Mouse (Mus musculus): ENCODE results near the gene Safb. TPM values are rescaled to one million over a fixed set of nuclear protein-coding genes. Genes with fewer than 3 reads are reported as not detected.

The Safb gene
- polyA plus RNA-seq, 1 experiment from 2014 or later, result 88.5 TPM

DNA sequence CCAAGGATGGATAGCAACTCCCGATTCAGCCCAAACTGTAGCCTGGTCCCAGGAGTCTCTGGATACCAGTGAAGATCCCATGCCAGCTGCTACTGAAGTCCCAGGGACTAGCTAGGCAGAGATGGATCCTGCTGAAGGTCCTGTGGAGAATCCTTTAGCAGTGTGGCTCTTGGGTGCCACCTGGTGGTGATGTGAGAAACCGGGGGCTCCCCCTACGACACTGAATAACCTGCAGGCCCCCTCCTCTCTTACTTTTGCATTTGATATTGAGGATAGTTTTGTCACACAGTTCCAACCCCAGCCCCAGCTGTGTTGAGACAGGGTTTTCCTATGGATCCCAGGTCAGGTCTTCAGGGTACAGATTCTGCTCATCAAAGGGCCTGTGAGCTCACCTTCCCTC, 26.2 kb upstream of the Safb start:
- no peaks in the 10 kb centered on the region for H3K4me1 ChIP-seq (ENCODE audit: control insufficient read depth, insufficient read depth, low read length)
- H3K36me3 ChIP-seq (ENCODE audit: control insufficient read depth, insufficient read depth, low read length), result peaks cover 22% of the 10 kb centered on the region
- no peak overlapping the region for H3K4me3 ChIP-seq (replicated peaks; ENCODE audit: low read length)
- H3K27me3 ChIP-seq (ENCODE audit: control insufficient read depth, insufficient read depth, low read length), result no peaks in the 10 kb centered on the region
- no peak overlapping the region for H3K9ac ChIP-seq (ENCODE audit: low read length)
- H3K9me3 ChIP-seq (replicated peaks; ENCODE audit: control insufficient read depth, low read length), result no peaks in the 10 kb centered on the region
- WGBS, result 18% methylated on average over 3 of the region's 3 CpGs
- H3K27ac ChIP-seq (ENCODE audit: low read length), result no peak overlapping the region
- no peak overlapping the region for H3K4me2 ChIP-seq (ENCODE audit: low read depth, low read length)
- peak; percentile 6; the same call in 1 of the 2 replicates for ATAC-seq (ENCODE audit: insufficient read depth, low FRiP score)

DNA sequence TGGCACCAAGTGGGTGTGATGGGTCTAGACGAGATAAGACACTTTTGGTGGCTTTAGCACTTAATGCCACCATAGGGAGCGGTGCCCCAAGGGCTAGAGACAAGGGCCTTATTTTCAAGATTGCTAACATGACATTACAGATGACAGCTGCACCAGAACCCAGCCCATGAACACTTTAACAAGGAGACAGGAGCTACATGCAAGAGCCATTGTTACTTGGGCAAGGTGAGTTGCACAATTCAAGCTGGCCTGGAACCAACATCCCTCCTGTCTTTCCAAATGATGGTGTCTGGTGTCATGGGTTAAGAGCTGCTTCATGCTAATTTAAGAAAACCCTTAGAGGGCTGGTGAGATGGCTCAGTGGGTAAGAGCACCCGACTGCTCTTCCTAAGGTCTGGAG, 25.2 kb upstream of the Safb start:
- no peak overlapping the region for H3K27ac ChIP-seq (ENCODE audit: low read length)
- no peak for ATAC-seq (ENCODE audit: insufficient read depth, low FRiP score)
- WGBS, result 76% methylated on average over 3 of the region's 3 CpGs

DNA sequence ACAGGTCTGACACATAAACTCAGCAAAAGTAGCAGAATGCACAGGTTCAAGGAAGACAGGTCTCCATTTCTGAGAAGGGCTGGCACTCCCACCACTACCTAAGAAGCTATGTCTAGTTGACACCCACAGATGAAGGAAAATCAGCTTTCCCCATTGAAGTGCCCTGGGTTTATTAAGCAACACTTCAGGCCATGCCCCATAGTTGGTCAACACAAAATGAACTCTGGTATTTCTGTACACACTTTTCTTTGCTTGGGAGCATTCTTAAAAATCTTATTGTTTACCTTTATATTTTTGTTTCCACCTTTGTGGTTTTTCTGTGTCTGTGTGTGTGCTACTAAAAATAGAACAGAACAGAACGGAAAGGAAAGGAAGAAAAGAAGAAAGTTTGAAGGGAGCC, 24.5 kb upstream of the Safb start:
- Histone ChIP-seq H3K27ac (ENCODE audit: low read length) (no peak overlapping the region), H3K9ac (ENCODE audit: low read length) (no peak overlapping the region), H3K9me3 (replicated peaks; ENCODE audit: control insufficient read depth, low read length) (no peaks in the 10 kb centered on the region), H3K36me3 (ENCODE audit: control insufficient read depth, insufficient read depth, low read length) (peaks cover 33% of the 10 kb centered on the region), H3K27me3 (ENCODE audit: control insufficient read depth, insufficient read depth, low read length) (no peaks in the 10 kb centered on the region), H3K4me1 (ENCODE audit: control insufficient read depth, insufficient read depth, low read length) (no peaks in the 10 kb centered on the region), H3K4me3 (replicated peaks; ENCODE audit: low read length) (no peak overlapping the region), H3K4me2 (ENCODE audit: low read depth, low read length) (no peak overlapping the region)
- 58% methylated on average over 1 of the region's 1 CpGs for WGBS
- no peak for ATAC-seq (ENCODE audit: insufficient read depth, low FRiP score)

More for the DNA sequence above, 25.2 kb upstream of the Safb start:
- Histone ChIP-seq H3K9ac (ENCODE audit: low read length) (no peak overlapping the region), H3K9me3 (replicated peaks; ENCODE audit: control insufficient read depth, low read length) (no peaks in the 10 kb centered on the region), H3K36me3 (ENCODE audit: control insufficient read depth, insufficient read depth, low read length) (peaks cover 28% of the 10 kb centered on the region), H3K4me2 (ENCODE audit: low read depth, low read length) (no peak overlapping the region), H3K27me3 (ENCODE audit: control insufficient read depth, insufficient read depth, low read length) (no peaks in the 10 kb centered on the region), H3K4me1 (ENCODE audit: control insufficient read depth, insufficient read depth, low read length) (no peaks in the 10 kb centered on the region), H3K4me3 (replicated peaks; ENCODE audit: low read length) (no peak overlapping the region)

DNA sequence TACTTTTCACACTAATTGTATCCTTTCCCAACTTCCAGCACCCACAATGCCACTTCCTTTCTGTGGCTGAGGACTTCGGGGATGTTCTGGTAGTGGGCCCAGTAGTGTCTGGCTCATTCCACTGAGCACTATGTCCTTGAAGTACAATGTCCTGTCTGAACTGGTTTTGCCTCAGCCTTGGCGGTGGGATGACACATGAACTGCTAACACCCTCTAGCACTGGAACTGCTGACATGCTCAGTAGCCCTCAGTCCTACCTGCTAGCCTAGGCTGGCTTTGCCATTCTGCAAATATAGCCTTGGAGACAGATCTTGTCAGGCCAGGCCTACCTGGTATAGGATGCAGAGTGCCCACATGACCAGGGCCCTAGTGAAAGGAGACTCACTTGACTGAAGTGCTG, 22.8 kb upstream of the Safb start:
- H3K9ac ChIP-seq (ENCODE audit: low read length), result no peak overlapping the region
- no peaks in the 10 kb centered on the region for H3K9me3 ChIP-seq (replicated peaks; ENCODE audit: control insufficient read depth, low read length)
- no peak overlapping the region for H3K4me2 ChIP-seq (ENCODE audit: low read depth, low read length)
- H3K4me3 ChIP-seq (replicated peaks; ENCODE audit: low read length), result no peak overlapping the region
- ATAC-seq (ENCODE audit: insufficient read depth, low FRiP score), result no peak
- H3K27ac ChIP-seq (ENCODE audit: low read length), result no peak overlapping the region
- no peaks in the 10 kb centered on the region for H3K4me1 ChIP-seq (ENCODE audit: control insufficient read depth, insufficient read depth, low read length)
- H3K27me3 ChIP-seq (ENCODE audit: control insufficient read depth, insufficient read depth, low read length), result no peaks in the 10 kb centered on the region
- WGBS, result 93% methylated on average over 2 of the region's 2 CpGs
- peaks cover 40% of the 10 kb centered on the region for H3K36me3 ChIP-seq (ENCODE audit: control insufficient read depth, insufficient read depth, low read length)

DNA sequence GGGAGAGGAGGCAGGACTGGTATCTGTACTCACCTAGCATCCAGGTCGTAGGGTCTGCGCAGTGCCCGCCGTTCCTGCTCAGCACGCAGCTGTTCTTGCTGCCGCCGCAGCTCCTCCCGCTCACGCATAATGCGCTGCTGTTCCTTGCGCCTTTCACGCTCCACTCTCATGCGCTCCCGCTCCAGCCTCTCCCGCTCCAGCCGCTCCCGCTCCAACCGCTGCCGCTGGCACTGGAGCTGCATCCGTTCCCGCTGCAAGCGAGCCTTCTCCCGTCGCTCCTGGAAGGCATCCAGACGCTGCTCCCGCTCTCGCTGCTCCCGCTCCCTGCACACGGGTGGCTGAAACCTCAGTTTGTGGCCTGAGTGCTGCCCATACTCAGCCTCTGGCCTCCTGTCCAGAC, 18.3 kb upstream of the Safb start:
- Histone ChIP-seq H3K9ac (ENCODE audit: low read length) (no peak overlapping the region), H3K27ac (ENCODE audit: low read length) (no peak overlapping the region), H3K27me3 (ENCODE audit: control insufficient read depth, insufficient read depth, low read length) (no peaks in the 10 kb centered on the region), H3K9me3 (replicated peaks; ENCODE audit: control insufficient read depth, low read length) (no peaks in the 10 kb centered on the region), H3K36me3 (ENCODE audit: control insufficient read depth, insufficient read depth, low read length) (peaks cover 60% of the 10 kb centered on the region), H3K4me1 (ENCODE audit: control insufficient read depth, insufficient read depth, low read length) (no peaks in the 10 kb centered on the region), H3K4me3 (replicated peaks; ENCODE audit: low read length) (no peak overlapping the region), H3K4me2 (ENCODE audit: low read depth, low read length) (no peak overlapping the region)
- ATAC-seq (ENCODE audit: insufficient read depth, low FRiP score), result no peak
- 90% methylated on average over 29 of the region's 29 CpGs for WGBS

DNA sequence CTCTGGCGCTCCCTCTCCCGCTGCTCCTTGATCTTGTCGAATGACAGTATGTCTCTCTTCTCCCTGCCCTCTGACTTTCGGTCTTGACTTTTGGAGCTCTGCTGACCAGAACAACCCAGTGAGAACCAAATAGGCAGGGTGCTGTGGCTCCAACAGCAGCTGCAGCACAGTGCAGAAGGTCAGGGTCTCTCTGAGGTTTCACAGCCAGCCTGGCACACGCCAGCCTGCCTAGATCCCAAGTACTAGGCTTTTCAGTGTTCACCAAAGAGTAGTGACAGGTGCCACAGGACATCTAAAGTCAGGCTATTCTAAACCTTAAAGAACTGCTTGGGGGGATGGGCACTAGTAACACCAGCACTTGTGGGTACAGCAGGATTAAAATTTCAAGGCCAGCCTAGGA, 17.7 kb upstream of the Safb start:
- Histone ChIP-seq H3K4me3 (replicated peaks; ENCODE audit: low read length) (no peak overlapping the region), H3K36me3 (ENCODE audit: control insufficient read depth, insufficient read depth, low read length) (peaks cover 57% of the 10 kb centered on the region), H3K9ac (ENCODE audit: low read length) (no peak overlapping the region), H3K4me1 (ENCODE audit: control insufficient read depth, insufficient read depth, low read length) (no peaks in the 10 kb centered on the region), H3K4me2 (ENCODE audit: low read depth, low read length) (no peak overlapping the region), H3K27me3 (ENCODE audit: control insufficient read depth, insufficient read depth, low read length) (no peaks in the 10 kb centered on the region), H3K9me3 (replicated peaks; ENCODE audit: control insufficient read depth, low read length) (no peaks in the 10 kb centered on the region), H3K27ac (ENCODE audit: low read length) (no peak overlapping the region)
- WGBS, result 90% methylated on average over 5 of the region's 5 CpGs
- no peak for ATAC-seq (ENCODE audit: insufficient read depth, low FRiP score)

DNA sequence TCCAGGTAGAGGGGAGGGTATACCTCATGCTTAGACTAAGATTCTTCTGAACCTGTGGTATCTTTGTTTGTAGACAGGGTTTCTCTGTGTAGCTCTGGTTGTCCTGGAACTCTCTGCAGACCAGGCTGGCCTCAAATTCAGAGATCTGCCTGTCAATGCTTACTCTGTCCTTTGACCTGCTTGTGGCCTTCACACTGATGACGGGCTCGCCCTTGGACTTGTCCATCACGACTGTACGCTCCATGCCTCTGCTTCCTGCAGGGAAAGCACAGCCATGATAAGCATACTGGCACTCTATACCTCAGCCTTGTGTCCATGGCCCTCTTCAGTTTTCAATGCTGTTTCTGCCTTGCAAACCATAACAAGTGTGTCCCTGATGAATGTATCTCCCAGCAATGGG, 17.3 kb upstream of the Safb start:
- no peak for ATAC-seq (ENCODE audit: insufficient read depth, low FRiP score)
- Histone ChIP-seq H3K27me3 (ENCODE audit: control insufficient read depth, insufficient read depth, low read length) (no peaks in the 10 kb centered on the region), H3K4me2 (ENCODE audit: low read depth, low read length) (no peak overlapping the region), H3K9me3 (replicated peaks; ENCODE audit: control insufficient read depth, low read length) (no peaks in the 10 kb centered on the region), H3K4me1 (ENCODE audit: control insufficient read depth, insufficient read depth, low read length) (no peaks in the 10 kb centered on the region), H3K27ac (ENCODE audit: low read length) (no peak overlapping the region), H3K9ac (ENCODE audit: low read length) (no peak overlapping the region), H3K4me3 (replicated peaks; ENCODE audit: low read length) (no peak overlapping the region), H3K36me3 (ENCODE audit: control insufficient read depth, insufficient read depth, low read length) (peaks cover 55% of the 10 kb centered on the region)
- 95% methylated on average over 4 of the region's 4 CpGs for WGBS

DNA sequence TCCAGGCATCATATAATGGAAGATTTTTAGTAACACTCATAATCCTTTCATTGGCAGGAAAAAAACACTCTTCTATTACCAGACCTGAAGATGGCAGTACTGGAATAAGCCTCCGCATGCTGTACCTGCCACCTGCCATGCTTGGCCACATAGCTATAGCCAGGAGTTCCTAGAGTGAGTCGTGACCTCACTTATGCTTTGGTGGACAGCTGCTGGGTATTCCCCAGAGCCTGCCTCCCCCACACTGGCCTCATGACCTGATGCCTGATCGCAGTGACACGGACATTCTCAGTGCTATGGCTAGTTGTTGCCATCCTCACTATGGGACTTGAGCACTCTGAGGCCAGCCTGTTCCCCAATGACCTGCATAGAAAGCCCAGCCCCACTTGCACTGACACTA, 14.3 kb upstream of the Safb start:
- peaks cover 46% of the 10 kb centered on the region for H3K36me3 ChIP-seq (ENCODE audit: control insufficient read depth, insufficient read depth, low read length)
- H3K4me2 ChIP-seq (ENCODE audit: low read depth, low read length), result no peak overlapping the region
- H3K9me3 ChIP-seq (replicated peaks; ENCODE audit: control insufficient read depth, low read length), result no peaks in the 10 kb centered on the region
- no peaks in the 10 kb centered on the region for H3K27me3 ChIP-seq (ENCODE audit: control insufficient read depth, insufficient read depth, low read length)
- H3K27ac ChIP-seq (ENCODE audit: low read length), result no peak overlapping the region
- WGBS, result 89% methylated on average over 4 of the region's 4 CpGs
- H3K9ac ChIP-seq (ENCODE audit: low read length), result no peak overlapping the region
- no peak for ATAC-seq (ENCODE audit: insufficient read depth, low FRiP score)
- no peaks in the 10 kb centered on the region for H3K4me1 ChIP-seq (ENCODE audit: control insufficient read depth, insufficient read depth, low read length)
- H3K4me3 ChIP-seq (replicated peaks; ENCODE audit: low read length), result no peak overlapping the region

DNA sequence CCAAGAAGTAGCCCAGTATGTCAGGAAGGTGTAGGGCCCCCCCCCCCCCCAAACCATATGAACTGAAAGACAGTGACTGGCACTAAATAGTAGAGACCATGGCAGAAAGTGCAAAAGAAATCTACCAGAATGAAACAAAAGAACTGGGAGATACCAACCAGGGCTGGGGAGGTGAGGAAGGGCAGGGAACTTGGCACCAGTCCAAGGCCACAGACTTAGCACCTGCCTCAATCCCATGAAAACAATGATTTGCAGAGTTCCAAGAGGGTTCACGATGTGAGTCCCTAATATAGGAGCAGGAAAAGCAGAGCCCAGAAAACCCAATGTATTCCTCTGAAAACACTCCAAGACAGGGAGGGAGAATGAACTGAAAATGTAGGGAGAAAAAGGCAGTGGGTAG, 12.5 kb upstream of the Safb start:
- Histone ChIP-seq H3K9ac (ENCODE audit: low read length) (no peak overlapping the region), H3K4me1 (ENCODE audit: control insufficient read depth, insufficient read depth, low read length) (no peaks in the 10 kb centered on the region), H3K36me3 (ENCODE audit: control insufficient read depth, insufficient read depth, low read length) (peaks cover 47% of the 10 kb centered on the region), H3K27ac (ENCODE audit: low read length) (0 out of 2 replicates have a peak overlapping the region, but pooled peaks have one; percentile 33), H3K9me3 (replicated peaks; ENCODE audit: control insufficient read depth, low read length) (no peaks in the 10 kb centered on the region), H3K4me2 (ENCODE audit: low read depth, low read length) (no peak overlapping the region), H3K27me3 (ENCODE audit: control insufficient read depth, insufficient read depth, low read length) (no peaks in the 10 kb centered on the region), H3K4me3 (replicated peaks; ENCODE audit: low read length) (no peak overlapping the region)
- peak; percentile 51; the same call in 1 of the 2 replicates for ATAC-seq (ENCODE audit: insufficient read depth, low FRiP score)
- 49% methylated on average over 1 of the region's 1 CpGs for WGBS

DNA sequence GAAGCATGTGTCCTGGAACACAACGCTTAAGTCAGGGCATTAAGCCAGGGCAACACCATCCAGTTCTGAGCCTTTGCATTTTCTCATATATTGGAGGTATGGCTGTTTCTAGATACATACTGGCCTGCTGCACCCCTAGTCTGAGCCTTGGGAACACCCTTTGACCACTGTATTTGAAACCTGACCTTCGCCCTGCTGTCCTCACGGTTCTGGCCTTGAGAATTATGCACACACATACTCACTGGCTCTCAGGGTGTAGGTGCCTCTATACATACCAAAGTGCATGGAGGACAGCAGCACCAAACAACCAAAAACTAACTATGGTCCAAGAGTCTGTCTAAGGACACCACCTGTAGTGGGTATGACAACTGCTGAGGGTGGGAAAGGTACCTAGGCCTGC, 11.7 kb upstream of the Safb start:
- WGBS, result 86% methylated on average over 3 of the region's 3 CpGs
- Histone ChIP-seq H3K27me3 (ENCODE audit: control insufficient read depth, insufficient read depth, low read length) (no peaks in the 10 kb centered on the region), H3K27ac (ENCODE audit: low read length) (0 out of 2 replicates have a peak overlapping the region, but pooled peaks have one; percentile 33), H3K4me3 (replicated peaks; ENCODE audit: low read length) (no peak overlapping the region), H3K9me3 (replicated peaks; ENCODE audit: control insufficient read depth, low read length) (no peaks in the 10 kb centered on the region), H3K36me3 (ENCODE audit: control insufficient read depth, insufficient read depth, low read length) (peaks cover 43% of the 10 kb centered on the region), H3K9ac (ENCODE audit: low read length) (no peak overlapping the region), H3K4me1 (ENCODE audit: control insufficient read depth, insufficient read depth, low read length) (no peaks in the 10 kb centered on the region), H3K4me2 (ENCODE audit: low read depth, low read length) (no peak overlapping the region)
- no peak for ATAC-seq (ENCODE audit: insufficient read depth, low FRiP score)
